Mouse (Mus musculus) CD4-positive, CD25-positive, alpha-beta regulatory T cell, adult 4 months (primary cell): ENCODE results near the gene Dtx3l. TPM values are rescaled to one million over a fixed set of nuclear protein-coding genes. Genes with fewer than 3 reads are reported as not detected.
"Not testable (repeated sequence)": the region's sequence is repeated elsewhere in the genome, so short reads cannot be mapped to it uniquely, and the experiment has no call there.

Source experiments
- ATAC-seq: one replicate; pipeline ENCODE4 v1.8.0; 2017
- polyA plus RNA-seq, 2 experiments: library from polyadenylated mRNA; unstranded; fragments of 100-300 nt; shearing (Covaris generic); gene quantifications; one replicate each; pipeline ENCODE4 v1.2.1; 2017

Gene Dtx3l
- polyA plus RNA-seq: 10 to 100 TPM; 60.4 to 61.4 TPM

GRCm38 (mm10) chr16:35938211-35939151, at the start of gene Dtx3l, which contains the start of gene Parp9:
TSS of gene Dtx3l (minus strand) at chr16:35939151.
TSS of gene Parp9 (plus strand) at chr16:35938470.
- ATAC-seq: peak; percentile 79

- no peak for ATAC-seq
Measured at GRCm38 (mm10) chr16:35987930-35988329, 49.0 kb upstream of the Dtx3l start.

GRCm38 (mm10) chr16:35984471-35984870, 45.5 kb upstream of the Dtx3l start:
- no peak for ATAC-seq

- ATAC-seq: peak; percentile 54
Measured at GRCm38 (mm10) chr16:35983517-35984101, 44.7 kb upstream of the Dtx3l start.

- peak; percentile 81 for ATAC-seq
Measured at GRCm38 (mm10) chr16:35982902-35983516, 44.1 kb upstream of the Dtx3l start.

- peak; percentile 1 for ATAC-seq
Measured at GRCm38 (mm10) chr16:35982506-35982901, 43.6 kb upstream of the Dtx3l start.

- ATAC-seq: peak; percentile 46
Measured at GRCm38 (mm10) chr16:35981363-35981821, 42.4 kb upstream of the Dtx3l start.

GRCm38 (mm10) chr16:35978450-35978849, 39.5 kb upstream of the Dtx3l start, which contains the start of gene Kpna1:
TSS of gene Kpna1 (plus strand) at chr16:35978750.
- not testable (repeated sequence) for ATAC-seq

GRCm38 (mm10) chr16:35974021-35974420, 35.1 kb upstream of the Dtx3l start:
- ATAC-seq: no peak

- ATAC-seq: no peak
Measured at GRCm38 (mm10) chr16:35968149-35968548, 29.2 kb upstream of the Dtx3l start.

- peak; percentile 34 for ATAC-seq
Measured at GRCm38 (mm10) chr16:35967319-35967718, 28.4 kb upstream of the Dtx3l start.

GRCm38 (mm10) chr16:35966411-35967115, 27.6 kb upstream of the Dtx3l start:
- no peak for ATAC-seq

- not testable (repeated sequence) for ATAC-seq
Measured at GRCm38 (mm10) chr16:35965991-35966390, 27.0 kb upstream of the Dtx3l start.

GRCm38 (mm10) chr16:35952628-35953130, 13.7 kb upstream of the Dtx3l start:
- ATAC-seq: no peak

GRCm38 (mm10) chr16:35951216-35951615, 12.3 kb upstream of the Dtx3l start:
- ATAC-seq: no peak

- no peak for ATAC-seq
Measured at GRCm38 (mm10) chr16:35949264-35949663, 10.3 kb upstream of the Dtx3l start.

- no peak for ATAC-seq
Measured at GRCm38 (mm10) chr16:35941382-35941781, 2.4 kb upstream of the Dtx3l start.

- ATAC-seq: peak; percentile 83
Measured at GRCm38 (mm10) chr16:35939690-35940089, 739 bp upstream of the Dtx3l start.

- peak; percentile 7 for ATAC-seq
Measured at GRCm38 (mm10) chr16:35939261-35939660, 310 bp upstream of the Dtx3l start.

GRCm38 (mm10) chr16:35933181-35933580, 5.8 kb downstream of the Dtx3l start:
- ATAC-seq: no peak

- no peak for ATAC-seq
Measured at GRCm38 (mm10) chr16:35932179-35933055, 6.5 kb downstream of the Dtx3l start.
